Mouse (Mus musculus): ENCODE data around the gene Kcnj8. TPM values are rescaled to one million over a fixed set of nuclear protein-coding genes. Genes with fewer than 3 reads are reported as not detected.

Gene Kcnj8
- not detected for polyA plus RNA-seq (2012; fragmentation: generic; extraction: Trizol)
- long read RNA-seq, experiment 1 = 0 reads
- long read RNA-seq, experiment 2 = 0 reads

GRCm38 (mm10) chr6:142571055-142571618, at the start of gene Kcnj8:
TSS of gene Kcnj8 (minus strand) at chr6:142571614.
- no peaks in the 10 kb centered on the region for H3K36me3 ChIP-seq (ENCODE audit: control insufficient read depth, insufficient read depth)
- H3K27me3 ChIP-seq (ENCODE audit: control insufficient read depth, insufficient read depth, insufficient read length) = peaks cover 14% of the 10 kb centered on the region
- no peaks in the 10 kb centered on the region for H3K79me2 ChIP-seq (ENCODE audit: control insufficient read depth, insufficient read depth)
- H3ac ChIP-seq (ENCODE audit: control insufficient read depth, insufficient read length, low read depth) = peak within 1 kb of the TSS; percentile 30
- H3K79me3 ChIP-seq (ENCODE audit: low read depth) = no peaks in the 10 kb centered on the region
- H3K4me3 ChIP-seq (ENCODE audit: insufficient read depth, poor library complexity, severe bottlenecking) = no peak within 1 kb of the TSS
- TF ChIP-seq MAX (IDR thresholded peaks at IDR 0.05) (no peak), USF1 (IDR thresholded peaks at IDR 0.05; ENCODE audit: low read depth) (no peak), MYOD1 (IDR thresholded peaks at IDR 0.05; ENCODE audit: control insufficient read depth, insufficient read length, low read depth) (no peak), MYOG (IDR thresholded peaks at IDR 0.05; ENCODE audit: control insufficient read depth, extremely low read depth, insufficient read length) (no peak), CTCF (IDR thresholded peaks at IDR 0.05; ENCODE audit: control insufficient read depth, insufficient read depth, insufficient read length) (no peak), FOSL1 (IDR thresholded peaks at IDR 0.05; ENCODE audit: insufficient read depth, low read length, poor library complexity, severe bottlenecking) (no peak), CEBPB (IDR thresholded peaks at IDR 0.05; ENCODE audit: low read depth) (no peak)

GRCm38 (mm10) chr6:142616659-142617058, 45.2 kb upstream of the Kcnj8 start:
- Histone ChIP-seq H3K79me3 (ENCODE audit: low read depth) (no peaks in the 10 kb centered on the region), H3ac (ENCODE audit: control insufficient read depth, insufficient read length, low read depth) (no peak overlapping the region), H3K27me3 (ENCODE audit: control insufficient read depth, insufficient read depth, insufficient read length) (no peaks in the 10 kb centered on the region), H3K79me2 (ENCODE audit: control insufficient read depth, insufficient read depth) (no peaks in the 10 kb centered on the region), H3K36me3 (ENCODE audit: control insufficient read depth, insufficient read depth) (no peaks in the 10 kb centered on the region), H3K4me3 (ENCODE audit: insufficient read depth, poor library complexity, severe bottlenecking) (no peak overlapping the region)
- TF ChIP-seq FOSL1 (IDR thresholded peaks at IDR 0.05; ENCODE audit: insufficient read depth, low read length, poor library complexity, severe bottlenecking) = no peak
- no peak for TF ChIP-seq USF1 (IDR thresholded peaks at IDR 0.05; ENCODE audit: low read depth)
- no peak for TF ChIP-seq MYOD1 (IDR thresholded peaks at IDR 0.05; ENCODE audit: control insufficient read depth, insufficient read length, low read depth)
- no peak for TF ChIP-seq MAX (IDR thresholded peaks at IDR 0.05)
- TF ChIP-seq CTCF (IDR thresholded peaks at IDR 0.05; ENCODE audit: control insufficient read depth, insufficient read depth, insufficient read length) = no peak
- TF ChIP-seq CEBPB (IDR thresholded peaks at IDR 0.05; ENCODE audit: low read depth) = no peak
- TF ChIP-seq MYOG (IDR thresholded peaks at IDR 0.05; ENCODE audit: control insufficient read depth, extremely low read depth, insufficient read length) = no peak

- Histone ChIP-seq H3K4me3 (ENCODE audit: insufficient read depth, poor library complexity, severe bottlenecking) (no peak overlapping the region), H3K79me2 (ENCODE audit: control insufficient read depth, insufficient read depth) (no peaks in the 10 kb centered on the region), H3K79me3 (ENCODE audit: low read depth) (no peaks in the 10 kb centered on the region), H3K36me3 (ENCODE audit: control insufficient read depth, insufficient read depth) (no peaks in the 10 kb centered on the region), H3K27me3 (ENCODE audit: control insufficient read depth, insufficient read depth, insufficient read length) (no peaks in the 10 kb centered on the region), H3ac (ENCODE audit: control insufficient read depth, insufficient read length, low read depth) (no peak overlapping the region)
- TF ChIP-seq CEBPB (IDR thresholded peaks at IDR 0.05; ENCODE audit: low read depth) = no peak
These were observed 42.9 kb upstream of the Kcnj8 start for GRCm38 (mm10) chr6:142614324-142614723.

DNA sequence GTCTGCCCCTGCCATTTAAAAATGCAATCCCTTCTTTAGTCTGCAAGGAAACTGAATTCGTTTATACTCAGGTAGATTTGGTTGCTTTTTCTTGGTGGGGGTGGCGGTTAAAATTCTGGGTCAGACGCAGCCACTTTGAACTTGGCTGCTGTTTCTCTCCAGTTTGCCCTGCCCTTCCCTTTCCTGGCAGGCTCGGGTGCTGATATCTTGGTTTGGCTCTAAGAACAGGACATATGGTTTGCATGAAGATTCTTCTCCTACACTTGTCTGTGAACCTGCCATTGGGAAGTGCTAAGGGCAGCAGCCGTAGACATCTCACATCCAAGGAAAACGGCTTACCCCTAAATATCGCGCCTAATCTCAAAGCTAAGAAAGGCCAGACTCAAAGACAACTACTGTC, 41.0 kb upstream of the Kcnj8 start:
- H3K4me3 ChIP-seq (ENCODE audit: insufficient read depth, poor library complexity, severe bottlenecking) = no peak overlapping the region
- no peak for TF ChIP-seq USF1 (IDR thresholded peaks at IDR 0.05; ENCODE audit: low read depth)
- TF ChIP-seq FOSL1 (IDR thresholded peaks at IDR 0.05; ENCODE audit: insufficient read depth, low read length, poor library complexity, severe bottlenecking) = no peak
- TF ChIP-seq MYOG (IDR thresholded peaks at IDR 0.05; ENCODE audit: control insufficient read depth, extremely low read depth, insufficient read length) = no peak
- TF ChIP-seq MAX (IDR thresholded peaks at IDR 0.05) = no peak
- no peak for TF ChIP-seq CTCF (IDR thresholded peaks at IDR 0.05; ENCODE audit: control insufficient read depth, insufficient read depth, insufficient read length)
- TF ChIP-seq CEBPB (IDR thresholded peaks at IDR 0.05; ENCODE audit: low read depth) = no peak
- no peak for TF ChIP-seq MYOD1 (IDR thresholded peaks at IDR 0.05; ENCODE audit: control insufficient read depth, insufficient read length, low read depth)
- no peaks in the 10 kb centered on the region for H3K79me2 ChIP-seq (ENCODE audit: control insufficient read depth, insufficient read depth)
- H3K27me3 ChIP-seq (ENCODE audit: control insufficient read depth, insufficient read depth, insufficient read length) = no peaks in the 10 kb centered on the region
- no peak overlapping the region for H3ac ChIP-seq (ENCODE audit: control insufficient read depth, insufficient read length, low read depth)
- H3K79me3 ChIP-seq (ENCODE audit: low read depth) = no peaks in the 10 kb centered on the region
- no peaks in the 10 kb centered on the region for H3K36me3 ChIP-seq (ENCODE audit: control insufficient read depth, insufficient read depth)

- no peak overlapping the region for H3ac ChIP-seq (ENCODE audit: control insufficient read depth, insufficient read length, low read depth)
- no peaks in the 10 kb centered on the region for H3K79me3 ChIP-seq (ENCODE audit: low read depth)
- no peak overlapping the region for H3K4me3 ChIP-seq (ENCODE audit: insufficient read depth, poor library complexity, severe bottlenecking)
- no peak for TF ChIP-seq CTCF (IDR thresholded peaks at IDR 0.05; ENCODE audit: control insufficient read depth, insufficient read depth, insufficient read length)
- TF ChIP-seq MYOD1 (IDR thresholded peaks at IDR 0.05; ENCODE audit: control insufficient read depth, insufficient read length, low read depth) = no peak
- TF ChIP-seq USF1 (IDR thresholded peaks at IDR 0.05; ENCODE audit: low read depth) = no peak
- TF ChIP-seq FOSL1 (IDR thresholded peaks at IDR 0.05; ENCODE audit: insufficient read depth, low read length, poor library complexity, severe bottlenecking) = no peak
- no peak for TF ChIP-seq MYOG (IDR thresholded peaks at IDR 0.05; ENCODE audit: control insufficient read depth, extremely low read depth, insufficient read length)
- no peak for TF ChIP-seq MAX (IDR thresholded peaks at IDR 0.05)
- no peak for TF ChIP-seq CEBPB (IDR thresholded peaks at IDR 0.05; ENCODE audit: low read depth)
- H3K79me2 ChIP-seq (ENCODE audit: control insufficient read depth, insufficient read depth) = no peaks in the 10 kb centered on the region
- H3K27me3 ChIP-seq (ENCODE audit: control insufficient read depth, insufficient read depth, insufficient read length) = no peaks in the 10 kb centered on the region
- H3K36me3 ChIP-seq (ENCODE audit: control insufficient read depth, insufficient read depth) = no peaks in the 10 kb centered on the region
These were observed 38.3 kb upstream of the Kcnj8 start for GRCm38 (mm10) chr6:142609401-142610373.
